Mouse (Mus musculus): ENCODE measurements around the gene Tenm2. TPM values are rescaled to one million over a fixed set of nuclear protein-coding genes. Genes with fewer than 3 reads are reported as not detected.

The Tenm2 gene
- polyA plus RNA-seq, 1 experiment = 0.13 TPM

DNA sequence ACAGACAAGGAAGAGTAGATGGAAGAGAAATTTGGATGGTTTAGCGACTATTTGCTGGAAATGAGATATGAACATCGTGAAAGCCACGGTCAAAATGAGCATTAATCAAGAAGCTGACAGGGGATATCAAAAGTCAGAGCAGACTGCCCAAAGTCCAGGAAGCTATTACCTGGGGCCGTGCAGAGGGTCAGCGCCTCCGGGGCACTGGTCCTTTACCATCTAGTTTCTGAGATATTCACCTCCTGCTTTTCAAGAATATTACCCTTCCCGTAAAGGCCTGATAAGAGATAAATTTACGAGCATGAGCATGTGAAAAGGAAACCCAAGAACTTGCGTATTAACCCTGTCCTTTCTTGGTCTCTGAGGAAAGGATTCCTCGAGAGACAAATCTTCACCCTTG lies 8.8 kb downstream of the Tenm2 start:
- whole genome bisulfite sequencing = 27% methylated on average over 10 of the region's 10 CpGs
- Histone ChIP-seq H3K4me3 (ENCODE audit: low read depth, low read length) (no peak overlapping the region), H3K36me3 (ENCODE audit: control insufficient read depth, insufficient read depth, low read length) (no peaks in the 10 kb centered on the region), H3K27ac (ENCODE audit: insufficient read depth, low read depth, low read length) (no peak overlapping the region), H3K4me1 (ENCODE audit: control insufficient read depth, insufficient read depth, insufficient read length, low read length) (no peaks in the 10 kb centered on the region), H3K27me3 (ENCODE audit: control insufficient read depth, insufficient read depth, low read length) (no peaks in the 10 kb centered on the region)
- TF ChIP-seq CTCF (IDR thresholded peaks at IDR 0.05; ENCODE audit: extremely low read depth, insufficient read length, insufficient replicate concordance, low read depth, low read length) (no peak), POLR2A (IDR thresholded peaks at IDR 0.05; ENCODE audit: low read depth, low read length) (no peak)

GRCm38 (mm10) chr11:37222737-37223136 lies 13.0 kb downstream of the Tenm2 start:
- H3K4me3 ChIP-seq (ENCODE audit: low read depth, low read length) = no peak overlapping the region
- TF ChIP-seq CTCF (IDR thresholded peaks at IDR 0.05; ENCODE audit: extremely low read depth, insufficient read length, insufficient replicate concordance, low read depth, low read length) = no peak
- no peak for TF ChIP-seq POLR2A (IDR thresholded peaks at IDR 0.05; ENCODE audit: low read depth, low read length)
- no peaks in the 10 kb centered on the region for H3K4me1 ChIP-seq (ENCODE audit: control insufficient read depth, insufficient read depth, insufficient read length, low read length)
- 50% methylated on average over 2 of the region's 2 CpGs for WGBS
- no peaks in the 10 kb centered on the region for H3K36me3 ChIP-seq (ENCODE audit: control insufficient read depth, insufficient read depth, low read length)
- no peak overlapping the region for H3K27ac ChIP-seq (ENCODE audit: insufficient read depth, low read depth, low read length)
- H3K27me3 ChIP-seq (ENCODE audit: control insufficient read depth, insufficient read depth, low read length) = no peaks in the 10 kb centered on the region

DNA sequence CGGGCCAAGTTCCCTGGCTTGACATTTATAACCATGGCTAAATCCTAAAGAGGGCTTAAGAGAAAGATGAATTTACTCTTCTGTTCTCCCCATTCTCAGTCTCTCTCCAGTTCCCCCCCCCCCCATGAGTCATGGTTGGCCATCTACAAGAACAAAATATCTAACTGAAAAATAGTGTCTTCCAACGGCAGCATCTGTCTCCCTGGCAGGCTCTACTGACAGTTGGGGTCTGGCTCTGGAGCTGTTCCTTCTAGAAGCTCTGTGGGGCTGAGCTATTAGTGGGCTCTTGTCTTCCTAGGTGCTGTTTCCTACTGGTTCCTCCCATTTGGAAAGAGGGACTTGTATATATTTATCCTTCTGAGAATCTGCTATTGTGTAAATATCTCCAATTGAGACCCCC lies 13.7 kb downstream of the Tenm2 start:
- 64% methylated on average over 2 of the region's 2 CpGs for WGBS
- H3K36me3 ChIP-seq (ENCODE audit: control insufficient read depth, insufficient read depth, low read length) = no peaks in the 10 kb centered on the region

GRCm38 (mm10) chr11:37220921-37221320 lies 14.8 kb downstream of the Tenm2 start:
- Histone ChIP-seq H3K4me1 (ENCODE audit: control insufficient read depth, insufficient read depth, insufficient read length, low read length) (no peaks in the 10 kb centered on the region), H3K27me3 (ENCODE audit: control insufficient read depth, insufficient read depth, low read length) (no peaks in the 10 kb centered on the region), H3K27ac (ENCODE audit: insufficient read depth, low read depth, low read length) (no peak overlapping the region), H3K4me3 (ENCODE audit: low read depth, low read length) (no peak overlapping the region), H3K36me3 (ENCODE audit: control insufficient read depth, insufficient read depth, low read length) (no peaks in the 10 kb centered on the region)
- TF ChIP-seq CTCF (IDR thresholded peaks at IDR 0.05; ENCODE audit: extremely low read depth, insufficient read length, insufficient replicate concordance, low read depth, low read length) (no peak), POLR2A (IDR thresholded peaks at IDR 0.05; ENCODE audit: low read depth, low read length) (no peak)
- WGBS = 89% methylated on average over 6 of the region's 6 CpGs

More for the DNA sequence above, 13.7 kb downstream of the Tenm2 start:
- no peak overlapping the region for H3K27ac ChIP-seq (ENCODE audit: insufficient read depth, low read depth, low read length)
- no peak overlapping the region for H3K4me3 ChIP-seq (ENCODE audit: low read depth, low read length)
- no peaks in the 10 kb centered on the region for H3K27me3 ChIP-seq (ENCODE audit: control insufficient read depth, insufficient read depth, low read length)
- TF ChIP-seq CTCF (IDR thresholded peaks at IDR 0.05; ENCODE audit: extremely low read depth, insufficient read length, insufficient replicate concordance, low read depth, low read length) (no peak), POLR2A (IDR thresholded peaks at IDR 0.05; ENCODE audit: low read depth, low read length) (no peak)
- no peaks in the 10 kb centered on the region for H3K4me1 ChIP-seq (ENCODE audit: control insufficient read depth, insufficient read depth, insufficient read length, low read length)

GRCm38 (mm10) chr11:37186132-37186531 lies 49.6 kb downstream of the Tenm2 start:
- H3K36me3 ChIP-seq (ENCODE audit: control insufficient read depth, insufficient read depth, low read length) = no peaks in the 10 kb centered on the region
- H3K27me3 ChIP-seq (ENCODE audit: control insufficient read depth, insufficient read depth, low read length) = no peaks in the 10 kb centered on the region
- TF ChIP-seq POLR2A (IDR thresholded peaks at IDR 0.05; ENCODE audit: low read depth, low read length) = no peak
- no peak for TF ChIP-seq CTCF (IDR thresholded peaks at IDR 0.05; ENCODE audit: extremely low read depth, insufficient read length, insufficient replicate concordance, low read depth, low read length)
- WGBS = 10% methylated on average over 3 of the region's 3 CpGs
- no peak overlapping the region for H3K4me3 ChIP-seq (ENCODE audit: low read depth, low read length)
- no peak overlapping the region for H3K27ac ChIP-seq (ENCODE audit: insufficient read depth, low read depth, low read length)
- no peaks in the 10 kb centered on the region for H3K4me1 ChIP-seq (ENCODE audit: control insufficient read depth, insufficient read depth, insufficient read length, low read length)

DNA sequence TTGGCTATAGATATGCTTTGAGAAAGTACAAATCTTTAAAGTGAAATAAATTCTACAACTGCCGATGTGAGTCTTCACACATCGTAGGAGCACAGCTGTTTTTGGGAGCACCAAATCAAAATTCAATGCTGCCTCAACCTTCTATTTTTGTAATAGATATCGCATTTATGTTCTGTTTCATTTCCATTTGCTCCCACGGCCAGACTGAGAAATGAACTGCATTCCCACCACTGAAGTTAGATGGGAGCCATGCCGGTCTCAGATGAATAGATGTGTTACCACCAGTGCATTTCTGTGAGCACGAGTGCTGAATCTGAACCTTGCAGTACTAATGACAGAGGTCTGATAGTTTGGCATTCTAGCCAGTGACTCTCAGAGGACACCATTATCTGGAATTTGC lies 58.3 kb downstream of the Tenm2 start:
- TF ChIP-seq POLR2A (IDR thresholded peaks at IDR 0.05; ENCODE audit: low read depth, low read length) = no peak
- TF ChIP-seq CTCF (IDR thresholded peaks at IDR 0.05; ENCODE audit: extremely low read depth, insufficient read length, insufficient replicate concordance, low read depth, low read length) = no peak
- H3K27me3 ChIP-seq (ENCODE audit: control insufficient read depth, insufficient read depth, low read length) = no peaks in the 10 kb centered on the region
- 91% methylated on average over 6 of the region's 6 CpGs for WGBS

DNA sequence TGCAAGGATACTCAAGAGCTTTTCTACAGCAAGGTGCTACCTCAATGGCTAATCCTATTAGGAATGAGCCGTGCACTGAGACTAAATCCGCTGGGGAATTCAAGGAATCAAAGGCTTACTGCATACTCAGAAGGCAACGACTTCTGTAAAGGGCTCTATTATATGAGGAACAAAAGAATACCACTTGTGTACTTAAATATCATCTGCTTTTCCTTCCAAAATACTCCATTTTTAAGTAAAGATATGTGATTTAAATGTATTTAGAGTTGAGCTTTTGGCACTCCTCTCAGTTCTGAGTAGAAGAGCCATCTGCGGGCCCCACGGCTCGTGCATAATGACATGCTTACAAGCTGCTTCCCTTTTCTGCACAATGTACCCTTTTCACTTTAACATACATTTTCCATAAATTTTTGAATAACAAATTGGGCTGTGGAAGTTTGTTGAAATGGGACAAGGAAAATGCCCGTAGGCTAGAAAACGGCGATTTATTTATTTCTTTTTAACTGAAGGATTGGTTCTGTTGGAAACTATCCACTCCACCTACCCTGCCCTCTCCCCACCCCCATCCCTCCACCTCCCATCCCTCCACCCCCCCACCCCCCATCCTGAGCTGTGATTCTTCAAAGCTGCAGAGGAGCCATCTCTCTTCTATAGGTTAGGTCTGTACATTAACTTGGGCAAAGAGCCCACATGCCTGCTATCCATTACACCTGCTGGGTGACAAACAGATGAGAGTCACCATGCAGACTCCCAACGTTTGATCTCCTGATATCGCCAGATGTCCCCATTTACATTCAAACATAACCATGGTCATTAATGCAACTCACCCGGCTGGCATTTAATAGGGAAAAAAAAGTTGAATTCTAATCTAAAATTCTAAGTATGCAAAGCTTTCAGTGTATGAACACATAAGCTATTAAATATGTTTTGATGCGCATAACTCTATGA lies 81.6 kb downstream of the Tenm2 start:
- Histone ChIP-seq H3K4me3 (ENCODE audit: low read depth, low read length) (no peak overlapping the region), H3K4me1 (ENCODE audit: control insufficient read depth, insufficient read depth, insufficient read length, low read length) (no peaks in the 10 kb centered on the region), H3K36me3 (ENCODE audit: control insufficient read depth, insufficient read depth, low read length) (no peaks in the 10 kb centered on the region), H3K27me3 (ENCODE audit: control insufficient read depth, insufficient read depth, low read length) (no peaks in the 10 kb centered on the region), H3K27ac (ENCODE audit: insufficient read depth, low read depth, low read length) (no peak overlapping the region)
- 61% methylated on average over 13 of the region's 13 CpGs for WGBS
- TF ChIP-seq CTCF (IDR thresholded peaks at IDR 0.05; ENCODE audit: extremely low read depth, insufficient read length, insufficient replicate concordance, low read depth, low read length) (no peak), POLR2A (IDR thresholded peaks at IDR 0.05; ENCODE audit: low read depth, low read length) (no peak)

More for the DNA sequence above, 58.3 kb downstream of the Tenm2 start:
- H3K4me1 ChIP-seq (ENCODE audit: control insufficient read depth, insufficient read depth, insufficient read length, low read length) = no peaks in the 10 kb centered on the region
- no peak overlapping the region for H3K4me3 ChIP-seq (ENCODE audit: low read depth, low read length)
- H3K27ac ChIP-seq (ENCODE audit: insufficient read depth, low read depth, low read length) = no peak overlapping the region
- H3K36me3 ChIP-seq (ENCODE audit: control insufficient read depth, insufficient read depth, low read length) = no peaks in the 10 kb centered on the region

All from small intestine, adult 2 months (tissue).